Mouse (Mus musculus) heart, embryonic 11.5 days (tissue): Measurements from ENCODE around the gene Phldb2. TPM values are rescaled to one million over a fixed set of nuclear protein-coding genes. Genes with fewer than 3 reads are reported as not detected.

Source experiments
- ATAC-seq: fragments of 200-750 bp; cut with Nextera tagmentation; replicated peaks from 2 replicates; pipeline ENCODE4 v1.8.0; 2017; ENCODE audit warnings: moderate library complexity; ENCODE audit not compliant: insufficient number of reproducible peaks, low FRiP score, low TSS enrichment
- H3K27ac ChIP-seq: fragments of 300-500 bp; sonication (generic); 2 replicates; pipeline ENCODE4 v1.5.1; 2014; ENCODE audit warnings: mild to moderate bottlenecking, low read depth, low read length
- H3K27me3 ChIP-seq: fragments of 300-500 bp; sonication (generic); 2 replicates; pipeline ENCODE4 v1.6.1; 2014; ENCODE audit warnings: mild to moderate bottlenecking, low read length, mixed read lengths; ENCODE audit not compliant: control insufficient read depth, insufficient read depth
- H3K36me3 ChIP-seq: fragments of 300-500 bp; sonication (generic); 2 replicates; pipeline ENCODE4 v1.6.1; 2014; ENCODE audit warnings: mild to moderate bottlenecking, low read length, moderate library complexity, mixed read lengths; ENCODE audit not compliant: control insufficient read depth, insufficient read depth
- H3K4me1 ChIP-seq: fragments of 300-500 bp; sonication (generic); 2 replicates; pipeline ENCODE4 v1.6.1; 2014; ENCODE audit warnings: low read length; ENCODE audit not compliant: control insufficient read depth, insufficient read depth
- H3K4me2 ChIP-seq: fragments of 300-500 bp; sonication (generic); 2 replicates; pipeline ENCODE4 v1.6.1; 2014; ENCODE audit warnings: mild to moderate bottlenecking, moderate library complexity
- H3K4me3 ChIP-seq: fragments of 300-500 bp; sonication (generic); 2 replicates; pipeline ENCODE4 v1.5.1; 2014; ENCODE audit warnings: low read depth, low read length
- H3K9ac ChIP-seq: fragments of 300-500 bp; sonication (generic); 2 replicates; pipeline ENCODE4 v1.6.1; 2014; ENCODE audit warnings: mild to moderate bottlenecking, low read depth, low read length, moderate library complexity
- H3K9me3 ChIP-seq: fragments of 300-500 bp; sonication (generic); replicated peaks from 2 replicates; pipeline ENCODE4 v1.6.1; 2016; ENCODE audit warnings: low read length; ENCODE audit not compliant: control insufficient read depth
- WGBS: fragments of 180-500 bp; shearing (Covaris S2); extraction: QIAGEN DNeasy Blood & Tissue Kit; methylation state at CpG from one replicate; pipeline ENCODE4 v1.1.7; 2014; ENCODE audit not compliant: insufficient replicate concordance; 5-methylcytosine and 5-hydroxymethylcytosine counted together
- polyA plus RNA-seq: library from polyadenylated mRNA; unstranded; fragments of >200 nt; fragmentation: Nextera tagmentation; extraction: Ambion mirVana; gene quantifications from 2 replicates; pipeline ENCODE4 v1.2.1, GENCODE M21; 2014

Phldb2 gene
- polyA plus RNA-seq, 1 experiment from 2014 or later, result 37.3 TPM

DNA sequence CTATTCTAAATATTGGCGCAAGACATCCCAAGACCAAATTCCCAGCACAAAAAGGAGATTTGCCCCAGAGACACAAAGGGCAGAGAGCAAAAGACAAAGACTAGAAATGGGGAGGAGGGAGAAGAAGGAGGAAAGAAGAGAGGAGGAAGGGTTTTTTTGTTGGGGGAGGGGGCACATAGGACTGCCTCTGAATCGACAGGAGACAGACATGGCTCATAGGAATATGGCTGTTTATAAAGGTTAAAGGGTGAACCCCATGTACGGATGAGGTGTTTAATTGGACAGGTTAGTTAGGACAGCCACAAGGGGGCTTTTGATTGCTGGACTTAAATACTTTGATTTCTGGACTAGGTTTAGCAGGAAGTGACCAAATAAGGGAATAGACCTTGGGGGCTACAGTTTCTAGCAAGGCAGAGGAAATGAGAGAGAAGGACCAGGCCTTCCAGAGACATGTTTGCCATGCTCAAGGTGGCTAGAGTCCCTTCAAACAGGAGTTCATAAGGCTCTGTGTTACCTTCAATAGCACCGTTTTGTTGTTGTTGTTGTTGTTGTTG, 209.7 kb downstream of the Phldb2 start:
- Histone ChIP-seq H3K9me3 (no peaks in the 10 kb centered on the region), H3K27me3 (no peaks in the 10 kb centered on the region), H3K27ac (peak overlapping the region; percentile 29; the same call in 1 of the 2 replicates), H3K9ac (no peak overlapping the region; the same call in 1 of the 2 replicates), H3K4me1 (peaks cover 6% of the 10 kb centered on the region; the same call in 1 of the 2 replicates), H3K36me3 (peaks cover 4% of the 10 kb centered on the region), H3K4me2 (peak overlapping the region; percentile 67; the same call in 1 of the 2 replicates), H3K4me3 (no peak overlapping the region; the same call in 1 of the 2 replicates)
- 72% methylated on average over 4 of the region's 4 CpGs for WGBS
- no peak for ATAC-seq

DNA sequence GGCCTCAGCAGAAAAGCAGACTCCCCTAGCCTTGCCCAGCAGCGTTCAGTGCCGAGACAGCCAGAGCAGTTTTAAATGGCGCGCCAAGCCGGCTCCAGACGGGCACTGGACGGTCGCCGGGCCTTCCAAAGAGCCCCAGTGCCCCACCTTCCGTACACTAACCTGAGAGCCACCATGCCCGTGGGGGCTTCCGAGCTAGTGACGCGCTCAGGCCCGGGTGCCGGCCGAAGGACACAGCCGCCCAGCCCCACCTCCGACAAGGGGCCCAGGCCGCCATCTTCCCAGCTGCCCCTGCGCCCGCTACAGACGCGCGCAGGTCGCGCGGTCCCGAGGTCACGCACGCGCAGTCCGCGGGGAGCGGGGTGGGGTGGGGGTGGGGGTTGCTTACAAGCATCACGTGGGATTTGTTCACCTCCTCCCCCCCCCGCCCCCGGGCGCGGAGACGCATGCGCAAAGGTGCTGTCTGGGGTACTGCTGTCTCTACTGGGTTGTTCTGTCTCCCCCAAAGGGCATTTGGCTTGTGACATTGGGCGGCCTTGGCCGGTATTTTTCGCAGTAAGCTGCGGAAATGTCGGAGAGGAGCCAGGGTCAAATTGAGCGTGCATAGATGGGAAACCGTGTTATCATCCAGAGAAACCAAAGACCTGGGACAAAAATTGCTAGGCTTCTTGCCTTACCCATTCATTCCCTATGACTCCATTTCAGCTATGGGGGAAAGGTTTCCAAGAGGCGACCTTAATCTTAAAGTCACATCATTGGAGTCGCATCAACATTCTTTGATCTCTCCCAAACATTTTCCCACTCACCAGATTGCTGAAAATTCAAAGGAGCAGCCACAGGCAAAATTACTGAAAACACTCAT, 210.6 kb downstream of the Phldb2 start, which contains the start of gene Abhd10:
TSS of gene Abhd10 (minus strand) at position 341 of the 862 bp plus-strand sequence.
- WGBS, result under 1% methylated on average over 51 of the region's 51 CpGs
- H3K27me3 ChIP-seq, result no peaks in the 10 kb centered on the region
- peak within 1 kb of the TSS; percentile 98 for H3K9ac ChIP-seq
- ATAC-seq, result peak; percentile 97
- peaks cover 4% of the 10 kb centered on the region for H3K36me3 ChIP-seq
- peaks cover 6% of the 10 kb centered on the region; the same call in 1 of the 2 replicates for H3K4me1 ChIP-seq
- H3K4me2 ChIP-seq, result peak within 1 kb of the TSS; percentile 67
- H3K27ac ChIP-seq, result peak within 1 kb of the TSS; percentile 93
- H3K9me3 ChIP-seq, result no peaks in the 10 kb centered on the region
- H3K4me3 ChIP-seq, result peak within 1 kb of the TSS; percentile 86

DNA sequence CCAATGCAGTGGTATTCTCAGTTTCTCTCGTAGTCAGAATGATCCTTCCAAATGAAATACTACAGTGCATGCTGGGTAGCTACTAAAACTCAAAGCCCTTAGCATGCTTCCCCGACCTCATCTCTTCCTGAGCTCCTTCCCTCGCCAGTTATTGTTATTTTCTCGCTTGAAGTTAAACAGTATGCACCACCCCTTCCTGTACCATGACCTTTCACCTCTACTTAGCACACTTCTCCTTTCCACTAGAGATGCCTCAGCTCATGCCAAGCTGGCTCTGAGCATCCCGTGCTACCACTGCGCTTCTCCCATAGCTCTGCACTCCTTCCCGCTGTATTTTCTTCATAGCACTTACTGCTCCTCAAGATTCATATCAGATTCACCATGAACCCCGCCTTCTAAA, 215.5 kb downstream of the Phldb2 start:
- Histone ChIP-seq H3K4me1 (peaks cover 6% of the 10 kb centered on the region; the same call in 1 of the 2 replicates), H3K9ac (no peak overlapping the region), H3K27ac (no peak overlapping the region), H3K4me3 (no peak overlapping the region), H3K4me2 (no peak overlapping the region), H3K27me3 (no peaks in the 10 kb centered on the region), H3K36me3 (peaks cover 11% of the 10 kb centered on the region; the same call in 1 of the 2 replicates), H3K9me3 (no peaks in the 10 kb centered on the region)
- WGBS, result 77% methylated on average over 8 of the region's 8 CpGs
- ATAC-seq, result no peak

DNA sequence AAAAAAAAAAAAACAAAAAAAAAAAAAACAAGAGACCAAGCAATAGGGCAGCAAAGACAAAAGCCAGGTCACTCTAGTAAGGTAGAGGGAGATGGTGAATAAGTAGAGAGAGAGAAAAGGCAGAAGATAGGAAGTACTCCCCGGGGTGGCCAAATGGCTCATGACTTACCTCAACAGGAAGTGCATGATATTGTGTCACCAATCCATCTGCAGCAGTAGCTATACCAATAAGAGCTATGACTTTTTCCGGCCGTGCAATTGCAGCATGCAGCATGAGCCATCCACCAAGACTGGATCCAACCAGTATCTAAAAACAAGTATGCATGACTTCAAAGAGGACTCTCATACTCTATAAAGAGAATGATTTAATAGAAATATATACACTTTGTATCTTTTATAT, 216.7 kb downstream of the Phldb2 start:
- H3K9me3 ChIP-seq, result no peaks in the 10 kb centered on the region
- 94% methylated on average over 3 of the region's 3 CpGs for WGBS
- H3K4me2 ChIP-seq, result no peak overlapping the region
- H3K27ac ChIP-seq, result no peak overlapping the region
- no peak overlapping the region for H3K9ac ChIP-seq
- H3K4me1 ChIP-seq, result peaks cover 6% of the 10 kb centered on the region; the same call in 1 of the 2 replicates
- no peak for ATAC-seq
- no peak overlapping the region for H3K4me3 ChIP-seq
- no peaks in the 10 kb centered on the region for H3K27me3 ChIP-seq
- peaks cover 11% of the 10 kb centered on the region; the same call in 1 of the 2 replicates for H3K36me3 ChIP-seq

- Histone ChIP-seq H3K27me3 (no peaks in the 10 kb centered on the region), H3K4me3 (no peak overlapping the region), H3K4me2 (no peak overlapping the region), H3K9me3 (no peaks in the 10 kb centered on the region), H3K9ac (no peak overlapping the region), H3K4me1 (peaks cover 6% of the 10 kb centered on the region), H3K27ac (no peak overlapping the region), H3K36me3 (peaks cover 8% of the 10 kb centered on the region)
- WGBS, result 87% methylated on average over 5 of the region's 5 CpGs
- ATAC-seq, result no peak
Observed at GRCm38 (mm10) chr16:45729163-45729562, 224.2 kb downstream of the Phldb2 start.

DNA sequence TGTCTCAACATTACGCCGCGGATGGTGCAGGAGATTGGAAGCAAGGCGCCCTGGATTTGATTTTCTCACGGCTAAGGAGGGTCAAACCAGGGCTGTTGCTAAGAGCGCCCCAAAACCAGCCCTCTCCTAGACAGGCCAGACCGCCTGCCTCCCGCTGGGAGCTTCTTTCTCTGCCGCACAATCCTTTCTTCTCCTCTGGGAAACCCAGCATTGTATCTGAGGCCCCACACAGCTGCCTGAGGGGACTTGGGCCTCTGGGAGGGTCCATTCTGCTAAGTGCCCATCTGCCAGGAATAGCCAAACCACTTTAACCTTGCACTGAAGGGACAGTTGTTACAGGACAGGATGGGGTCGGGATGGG, 228.7 kb downstream of the Phldb2 start:
- Histone ChIP-seq H3K4me3 (peak overlapping the region; percentile 56), H3K4me1 (peaks cover 10% of the 10 kb centered on the region), H3K4me2 (peak overlapping the region; percentile 85), H3K36me3 (peaks cover 3% of the 10 kb centered on the region; the same call in 1 of the 2 replicates), H3K9ac (peak overlapping the region; percentile 73), H3K9me3 (no peaks in the 10 kb centered on the region), H3K27ac (peak overlapping the region; percentile 60), H3K27me3 (no peaks in the 10 kb centered on the region)
- WGBS, result 3% methylated on average over 10 of the region's 10 CpGs
- peak; percentile 56; the same call in 1 of the 2 replicates for ATAC-seq

GRCm38 (mm10) chr16:45724061-45724741, 229.2 kb downstream of the Phldb2 start, which contains the start of gene Tagln3:
Tagln3 (minus strand) TSS chr16:45724608.
- peaks cover 3% of the 10 kb centered on the region; the same call in 1 of the 2 replicates for H3K36me3 ChIP-seq
- peaks cover 10% of the 10 kb centered on the region for H3K4me1 ChIP-seq
- peak within 1 kb of the TSS; percentile 56 for H3K4me3 ChIP-seq
- WGBS, result 1% methylated on average over 30 of the region's 30 CpGs
- no peaks in the 10 kb centered on the region for H3K9me3 ChIP-seq
- no peaks in the 10 kb centered on the region for H3K27me3 ChIP-seq
- H3K4me2 ChIP-seq, result peak within 1 kb of the TSS; percentile 85
- ATAC-seq, result peak; percentile 50; the same call in 1 of the 2 replicates
- peak within 1 kb of the TSS; percentile 73 for H3K9ac ChIP-seq
- H3K27ac ChIP-seq, result peak within 1 kb of the TSS; percentile 60
